Mouse (Mus musculus) forebrain, embryonic 12.5 days (tissue): ENCODE measurements at regions not wholly inside any gene's neighbourhood (a gene's known extent, or its start where the extent isn't known, plus 50 kb on each side); places are given as distances from the start of the nearest gene placed in this dataset.

Source experiments
- ATAC-seq: fragments of 200-750 bp; cut with Nextera tagmentation; 2 replicates; pipeline ENCODE4 v1.8.0; 2017; ENCODE audit warnings: moderate TSS enrichment; ENCODE audit not compliant: low FRiP score
- H3K27ac ChIP-seq: fragments of 300-500 bp; sonication (generic); 2 replicates; pipeline ENCODE4 v1.5.1; 2016; ENCODE audit warnings: mild to moderate bottlenecking
- H3K27me3 ChIP-seq: fragments of 300-500 bp; sonication (generic); 2 replicates; pipeline ENCODE4 v1.6.1; 2016; ENCODE audit warnings: mild to moderate bottlenecking
- H3K36me3 ChIP-seq: fragments of 300-500 bp; sonication (generic); replicated peaks from 2 replicates; pipeline ENCODE4 v1.6.1; 2016; ENCODE audit warnings: mild to moderate bottlenecking
- H3K4me1 ChIP-seq: fragments of 300-500 bp; sonication (generic); 2 replicates; pipeline ENCODE4 v1.6.1; 2016
- H3K4me2 ChIP-seq: fragments of 300-500 bp; sonication (generic); 2 replicates; pipeline ENCODE4 v1.6.1; 2016; ENCODE audit warnings: mild to moderate bottlenecking, moderate library complexity
- H3K4me3 ChIP-seq: fragments of 300-500 bp; sonication (generic); replicated peaks from 2 replicates; pipeline ENCODE4 v1.5.1; 2016; ENCODE audit warnings: mild to moderate bottlenecking
- H3K9ac ChIP-seq: fragments of 300-500 bp; sonication (generic); 2 replicates; pipeline ENCODE4 v1.6.1; 2016; ENCODE audit warnings: mild to moderate bottlenecking
- H3K9me3 ChIP-seq: fragments of 300-500 bp; sonication (generic); 2 replicates; pipeline ENCODE4 v1.6.1; 2016
- WGBS: fragments of 180-500 bp; shearing (Covaris S2); methylation state at CpG from one replicate; pipeline ENCODE4 v1.1.7; 2016; 5-methylcytosine and 5-hydroxymethylcytosine counted together

DNA sequence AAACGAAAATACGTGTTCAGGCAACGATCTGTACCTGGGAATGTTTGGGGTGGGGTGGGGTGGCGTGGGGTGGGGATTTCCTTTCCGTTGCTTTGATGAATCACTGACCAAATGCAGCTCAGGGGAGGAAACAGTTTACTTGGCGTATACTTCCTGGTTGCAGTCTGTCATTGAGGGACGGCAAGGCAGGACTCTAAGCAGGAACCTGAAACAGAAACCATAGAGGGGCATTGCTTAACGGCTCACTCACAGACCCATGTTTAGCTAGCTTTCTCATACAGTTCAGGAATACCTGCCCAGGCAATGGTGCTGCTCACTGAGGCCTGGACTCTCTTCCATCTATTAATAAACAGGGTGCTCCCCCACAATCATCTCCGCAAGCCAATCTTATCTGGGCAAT lies 55.1 kb upstream of the Smox start:
- Histone ChIP-seq H3K36me3 (no peaks in the 10 kb centered on the region), H3K27me3 (no peaks in the 10 kb centered on the region), H3K4me3 (no peak overlapping the region), H3K9ac (no peak overlapping the region), H3K27ac (no peak overlapping the region), H3K4me1 (no peaks in the 10 kb centered on the region), H3K9me3 (no peaks in the 10 kb centered on the region), H3K4me2 (no peak overlapping the region)
- ATAC-seq: no peak
- 85% methylated on average over 9 of the region's 9 CpGs for WGBS

- Histone ChIP-seq H3K27ac (no peak overlapping the region), H3K4me2 (no peak overlapping the region), H3K4me3 (no peak overlapping the region)
Measured at GRCm38 (mm10) chr2:131430474-131430873, 60.8 kb upstream of the Smox start.

DNA sequence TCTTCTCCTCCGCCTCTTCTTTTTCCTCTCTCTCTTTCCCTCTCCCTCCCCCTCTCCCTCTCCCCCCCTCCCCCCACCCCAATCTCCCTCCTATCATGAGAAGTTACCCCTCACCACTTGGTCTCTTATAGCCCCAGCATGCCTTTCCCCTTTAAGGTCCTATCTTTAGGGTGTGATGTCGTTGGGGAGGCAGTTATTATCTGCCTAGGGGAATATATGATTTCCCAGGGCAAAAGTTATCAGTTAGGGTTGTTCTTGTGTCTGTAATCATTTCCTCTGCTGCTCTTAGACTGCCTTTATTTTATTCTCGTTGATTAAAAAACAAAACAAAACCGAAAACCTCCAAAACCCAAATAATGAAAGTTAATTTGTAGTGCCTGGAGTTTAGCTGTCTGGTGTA lies 63.2 kb upstream of the Smox start:
- Histone ChIP-seq H3K36me3 (no peaks in the 10 kb centered on the region), H3K9me3 (no peaks in the 10 kb centered on the region), H3K4me1 (0 out of 2 replicates have a peak, but pooled peaks cover under 1% of the 10 kb centered on the region), H3K4me3 (no peak overlapping the region), H3K4me2 (no peak overlapping the region), H3K27ac (no peak overlapping the region), H3K27me3 (no peaks in the 10 kb centered on the region), H3K9ac (no peak overlapping the region)
- no peak for ATAC-seq
- 77% methylated on average over 4 of the region's 4 CpGs for WGBS

More at GRCm38 (mm10) chr2:131430474-131430873, 60.8 kb upstream of the Smox start:
- Histone ChIP-seq H3K4me1 (no peaks in the 10 kb centered on the region), H3K9me3 (no peaks in the 10 kb centered on the region), H3K9ac (no peak overlapping the region), H3K27me3 (no peaks in the 10 kb centered on the region), H3K36me3 (no peaks in the 10 kb centered on the region)
- WGBS: 94% methylated on average over 4 of the region's 4 CpGs
- no peak for ATAC-seq

GRCm38 (mm10) chr2:131426941-131427340 lies 64.4 kb upstream of the Smox start:
- Histone ChIP-seq H3K4me1 (peaks cover 3% of the 10 kb centered on the region; the same call in 1 of the 2 replicates), H3K4me3 (no peak overlapping the region), H3K36me3 (no peaks in the 10 kb centered on the region), H3K27ac (no peak overlapping the region), H3K4me2 (no peak overlapping the region), H3K9ac (no peak overlapping the region), H3K27me3 (no peaks in the 10 kb centered on the region), H3K9me3 (no peaks in the 10 kb centered on the region)
- no peak for ATAC-seq

- Histone ChIP-seq H3K4me2 (no peak overlapping the region), H3K9me3 (no peaks in the 10 kb centered on the region), H3K4me3 (no peak overlapping the region), H3K9ac (no peak overlapping the region), H3K36me3 (no peaks in the 10 kb centered on the region), H3K27ac (no peak overlapping the region), H3K27me3 (peaks cover 3% of the 10 kb centered on the region; the same call in 1 of the 2 replicates), H3K4me1 (peaks cover 3% of the 10 kb centered on the region; the same call in 1 of the 2 replicates)
- ATAC-seq: no peak
- 82% methylated on average over 11 of the region's 11 CpGs for WGBS
Measured at GRCm38 (mm10) chr2:131423616-131424320, 67.5 kb upstream of the Smox start.

DNA sequence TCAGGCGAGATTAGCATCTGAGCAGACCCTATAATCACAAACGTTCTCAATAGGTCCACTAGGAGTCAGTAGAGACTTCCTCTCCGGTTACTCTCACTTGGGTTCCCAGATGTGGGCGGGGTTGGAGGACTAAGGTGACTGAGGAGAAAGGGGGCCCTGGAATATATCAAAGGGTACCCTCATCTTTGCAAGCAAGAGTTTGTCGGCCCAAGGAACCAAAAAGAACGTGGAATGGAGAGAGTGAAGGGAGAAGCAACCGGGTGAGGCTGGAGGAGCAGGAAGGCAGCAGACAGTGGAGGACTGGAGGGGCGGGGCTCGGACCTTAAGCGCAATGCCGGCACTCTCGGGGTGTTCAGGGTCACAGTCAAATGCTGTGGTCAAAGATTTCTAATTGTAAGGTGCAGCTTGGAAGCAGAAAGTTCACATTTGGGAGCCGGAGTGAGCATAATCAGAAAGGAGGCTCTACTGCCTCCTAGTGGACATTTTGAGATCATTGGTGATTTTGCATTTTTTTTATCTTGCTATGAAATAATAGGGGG lies 68.3 kb upstream of the Smox start:
- H3K9me3 ChIP-seq: no peaks in the 10 kb centered on the region
- H3K27ac ChIP-seq: no peak overlapping the region
- H3K36me3 ChIP-seq: no peaks in the 10 kb centered on the region
- peaks cover 3% of the 10 kb centered on the region; the same call in 1 of the 2 replicates for H3K27me3 ChIP-seq
- 0% methylated on average over 13 of the region's 13 CpGs for WGBS
- peak overlapping the region; percentile 49; the same call in 1 of the 2 replicates for H3K9ac ChIP-seq
- H3K4me1 ChIP-seq: peaks cover 3% of the 10 kb centered on the region; the same call in 1 of the 2 replicates
- peak; percentile 86 for ATAC-seq
- peak overlapping the region; percentile 76 for H3K4me2 ChIP-seq
- H3K4me3 ChIP-seq: peak overlapping the region; percentile 45

- no peak for ATAC-seq
Measured at GRCm38 (mm10) chr2:131418130-131418529, 65.4 kb upstream of the Rnf24 start.

DNA sequence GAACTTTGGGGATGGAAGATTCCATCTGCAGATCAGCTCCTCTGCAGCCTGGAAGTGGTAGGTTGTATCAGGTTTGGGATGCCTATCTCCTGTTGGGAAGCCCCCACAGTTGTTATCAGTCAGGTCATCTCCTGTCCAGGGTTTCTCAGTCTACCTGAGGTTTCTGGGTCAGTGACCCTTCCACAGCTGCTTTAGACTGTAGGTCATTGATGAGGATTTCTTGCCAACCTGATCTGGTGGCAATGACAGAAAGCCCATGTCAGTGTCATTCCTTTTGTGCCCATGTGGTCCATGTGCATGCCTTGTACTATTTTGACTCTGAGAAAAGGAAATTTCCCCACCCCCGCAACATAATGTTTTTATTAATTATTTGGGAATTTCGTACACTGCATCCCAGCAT lies 64.8 kb upstream of the Rnf24 start:
- H3K27me3 ChIP-seq: peaks cover 3% of the 10 kb centered on the region; the same call in 1 of the 2 replicates
- H3K4me2 ChIP-seq: no peak overlapping the region
- no peak overlapping the region for H3K27ac ChIP-seq
- no peaks in the 10 kb centered on the region for H3K4me1 ChIP-seq
- WGBS: 88% methylated on average over 2 of the region's 2 CpGs
- no peak overlapping the region for H3K4me3 ChIP-seq
- H3K36me3 ChIP-seq: no peaks in the 10 kb centered on the region
- H3K9me3 ChIP-seq: no peaks in the 10 kb centered on the region
- ATAC-seq: no peak
- no peak overlapping the region for H3K9ac ChIP-seq

More at GRCm38 (mm10) chr2:131418130-131418529, 65.4 kb upstream of the Rnf24 start:
- no peak overlapping the region for H3K9ac ChIP-seq
- H3K36me3 ChIP-seq: no peaks in the 10 kb centered on the region
- no peak overlapping the region for H3K4me3 ChIP-seq
- no peak overlapping the region for H3K4me2 ChIP-seq
- WGBS: 77% methylated on average over 7 of the region's 7 CpGs
- H3K27ac ChIP-seq: no peak overlapping the region
- no peaks in the 10 kb centered on the region for H3K9me3 ChIP-seq
- H3K4me1 ChIP-seq: peaks cover 3% of the 10 kb centered on the region; the same call in 1 of the 2 replicates
- peaks cover 3% of the 10 kb centered on the region; the same call in 1 of the 2 replicates for H3K27me3 ChIP-seq

DNA sequence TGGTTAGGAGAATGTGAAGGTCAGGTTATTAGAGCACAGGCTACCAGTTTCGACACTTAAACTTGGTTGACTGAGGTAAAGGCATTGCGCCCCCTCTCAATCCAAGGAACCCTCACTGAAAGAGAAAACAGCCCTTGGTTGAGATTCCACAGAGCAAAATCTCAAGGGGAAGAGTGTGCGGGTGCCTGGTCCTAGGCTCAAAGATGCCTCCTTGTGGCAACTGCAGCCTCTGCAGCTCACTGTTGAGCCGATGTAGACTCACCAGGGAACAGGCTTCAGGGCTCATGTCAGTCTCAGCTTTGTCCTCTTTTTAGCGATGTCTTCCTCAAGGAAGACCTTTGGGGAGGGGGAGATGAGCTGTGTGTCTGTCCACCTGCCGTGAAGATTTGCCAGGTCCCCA lies 63.8 kb upstream of the Rnf24 start:
- Histone ChIP-seq H3K36me3 (no peaks in the 10 kb centered on the region), H3K27ac (no peak overlapping the region), H3K4me2 (no peak overlapping the region), H3K9me3 (no peaks in the 10 kb centered on the region), H3K9ac (no peak overlapping the region), H3K4me3 (no peak overlapping the region), H3K27me3 (peaks cover 3% of the 10 kb centered on the region; the same call in 1 of the 2 replicates), H3K4me1 (no peaks in the 10 kb centered on the region)
- 44% methylated on average over 6 of the region's 6 CpGs for WGBS
- ATAC-seq: no peak

GRCm38 (mm10) chr2:131410906-131411520 lies 58.3 kb upstream of the Rnf24 start:
- no peaks in the 10 kb centered on the region for H3K4me1 ChIP-seq
- no peak overlapping the region for H3K27ac ChIP-seq
- no peak overlapping the region for H3K4me2 ChIP-seq
- no peaks in the 10 kb centered on the region for H3K27me3 ChIP-seq
- no peak overlapping the region for H3K4me3 ChIP-seq
- H3K9ac ChIP-seq: no peak overlapping the region
- H3K36me3 ChIP-seq: no peaks in the 10 kb centered on the region
- H3K9me3 ChIP-seq: no peaks in the 10 kb centered on the region
- ATAC-seq: no peak
- 84% methylated on average over 5 of the region's 5 CpGs for WGBS

GRCm38 (mm10) chr2:131407337-131407736 lies 54.6 kb upstream of the Rnf24 start:
- 93% methylated on average over 5 of the region's 5 CpGs for WGBS
- Histone ChIP-seq H3K4me2 (no peak overlapping the region), H3K4me1 (no peaks in the 10 kb centered on the region), H3K27me3 (no peaks in the 10 kb centered on the region), H3K4me3 (no peak overlapping the region), H3K9me3 (no peaks in the 10 kb centered on the region), H3K27ac (no peak overlapping the region), H3K9ac (no peak overlapping the region), H3K36me3 (no peaks in the 10 kb centered on the region)
- ATAC-seq: no peak

GRCm38 (mm10) chr2:131404218-131404555 lies 51.5 kb upstream of the Rnf24 start:
- 45% methylated on average over 1 of the region's 1 CpGs for WGBS
- H3K27me3 ChIP-seq: no peaks in the 10 kb centered on the region
- H3K4me2 ChIP-seq: no peak overlapping the region
- H3K4me1 ChIP-seq: no peaks in the 10 kb centered on the region
- no peak overlapping the region for H3K4me3 ChIP-seq
- H3K27ac ChIP-seq: no peak overlapping the region
- no peak overlapping the region for H3K9ac ChIP-seq
- ATAC-seq: no peak
- H3K9me3 ChIP-seq: no peaks in the 10 kb centered on the region
- no peaks in the 10 kb centered on the region for H3K36me3 ChIP-seq
